Mouse (Mus musculus) embryonic facial prominence, embryonic 10.5 days (tissue): ENCODE results near the gene Dcakd. TPM values are rescaled to one million over a fixed set of nuclear protein-coding genes. Genes with fewer than 3 reads are reported as not detected.

ENCODE experiments used
- DNase-seq: peaks from one replicate; pipeline ENCODE4 v3.0.0-alpha.2; 2017; ENCODE audit warnings: low spot score
- H3K27ac ChIP-seq: fragments of 300-500 bp; sonication (generic); replicated peaks from 2 replicates; pipeline ENCODE4 v1.5.1; 2016; ENCODE audit warnings: mild to moderate bottlenecking
- H3K27me3 ChIP-seq: fragments of 300-500 bp; sonication (generic); replicated peaks from 2 replicates; pipeline ENCODE4 v1.6.1; 2016; ENCODE audit warnings: low read depth, mild to moderate bottlenecking; ENCODE audit not compliant: poor library complexity, severe bottlenecking
- H3K36me3 ChIP-seq: fragments of 300-500 bp; sonication (generic); replicated peaks from 2 replicates; pipeline ENCODE4 v1.6.1; 2016; ENCODE audit warnings: mild to moderate bottlenecking, moderate library complexity
- H3K4me1 ChIP-seq: fragments of 300-500 bp; sonication (generic); 2 replicates; pipeline ENCODE4 v1.6.1; 2016
- H3K4me3 ChIP-seq: fragments of 300-500 bp; sonication (generic); 2 replicates; pipeline ENCODE4 v1.5.1; 2016; ENCODE audit warnings: mild to moderate bottlenecking, moderate library complexity
- H3K9me3 ChIP-seq: fragments of 300-500 bp; sonication (generic); 2 replicates; pipeline ENCODE4 v1.6.1; 2016; ENCODE audit warnings: mild to moderate bottlenecking
- WGBS: fragments of 180-500 bp; shearing (Covaris S2); methylation state at CpG from one replicate; pipeline ENCODE4 v1.1.7; 2016; 5-methylcytosine and 5-hydroxymethylcytosine counted together
- polyA plus RNA-seq: library from polyadenylated mRNA; unstranded; fragments of >200 nt; fragmentation: Nextera tagmentation; extraction: Ambion mirVana; gene quantifications from 2 replicates; pipeline ENCODE4 v1.2.1, GENCODE M21; 2016

Gene Dcakd
- polyA plus RNA-seq, 1 experiment from 2014 or later: 308 TPM

DNA sequence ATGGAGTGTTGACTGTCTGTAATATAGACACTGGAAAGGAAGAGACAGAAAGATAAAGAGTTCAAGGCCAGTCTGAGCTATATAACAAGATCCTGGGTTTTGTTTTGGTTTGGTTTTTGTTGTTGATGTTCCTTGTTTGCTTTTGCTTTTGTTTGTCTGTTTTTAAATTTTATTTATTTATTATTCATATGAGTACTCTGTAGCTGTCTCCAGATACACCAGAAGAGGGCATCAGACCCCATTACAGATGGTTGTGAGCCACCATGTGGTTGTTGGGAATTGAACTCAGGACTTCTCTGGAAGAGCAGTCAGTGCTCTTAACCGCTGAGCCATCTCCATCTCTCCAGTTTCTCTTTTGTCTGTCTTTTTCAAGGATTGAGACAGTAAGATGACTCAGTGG lies 69.3 kb downstream of the Dcakd start:
- Histone ChIP-seq H3K4me1 (peaks cover 19% of the 10 kb centered on the region), H3K36me3 (no peaks in the 10 kb centered on the region), H3K9me3 (no peaks in the 10 kb centered on the region), H3K27ac (no peak overlapping the region), H3K4me3 (no peak overlapping the region), H3K27me3 (peaks cover 56% of the 10 kb centered on the region)
- DNase-seq: no peak
- WGBS: 84% methylated on average over 1 of the region's 1 CpGs

DNA sequence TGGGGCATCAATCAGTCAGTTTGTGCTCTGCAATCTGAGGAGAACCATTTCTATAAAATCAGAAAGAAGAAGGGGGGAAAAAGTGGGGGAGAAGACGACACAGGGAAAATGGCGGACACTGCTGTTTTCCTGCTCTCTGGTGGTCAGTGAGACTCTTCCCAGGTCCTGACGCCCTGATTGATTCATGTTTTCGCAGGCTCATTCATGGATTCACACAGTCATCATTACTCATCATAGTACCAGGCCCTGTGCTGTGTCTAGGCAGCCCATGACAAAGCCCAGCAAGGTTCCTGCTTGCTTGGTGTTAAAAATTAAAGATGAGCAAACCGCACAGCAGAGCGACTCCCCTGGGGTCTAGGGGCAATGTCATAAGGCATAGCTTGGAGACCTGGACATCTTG lies 69.7 kb downstream of the Dcakd start:
- Histone ChIP-seq H3K27me3 (peaks cover 53% of the 10 kb centered on the region), H3K9me3 (no peaks in the 10 kb centered on the region), H3K4me1 (peaks cover 14% of the 10 kb centered on the region), H3K36me3 (no peaks in the 10 kb centered on the region), H3K4me3 (no peak overlapping the region), H3K27ac (no peak overlapping the region)
- WGBS: 92% methylated on average over 6 of the region's 6 CpGs
- no peak for DNase-seq

DNA sequence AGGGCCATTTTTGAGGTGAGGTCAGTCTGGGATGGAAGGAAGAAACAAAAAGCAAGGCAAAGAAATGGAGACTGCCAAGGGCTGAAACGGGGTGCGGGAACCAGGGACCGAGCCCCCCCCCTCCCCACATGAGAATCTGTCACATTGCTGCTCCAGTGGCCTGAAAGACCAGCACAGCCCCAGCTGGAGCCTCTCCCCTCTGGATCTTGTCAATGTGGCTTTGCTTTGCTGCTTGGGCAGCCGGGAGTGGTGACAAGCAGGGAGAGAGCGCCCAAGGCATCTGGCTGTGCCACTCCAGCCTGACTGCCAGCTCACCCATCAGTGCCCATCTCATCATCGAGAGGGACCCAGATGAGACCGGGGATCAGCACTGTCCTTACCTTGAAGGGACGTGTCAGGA lies 70.4 kb downstream of the Dcakd start:
- WGBS: 86% methylated on average over 8 of the region's 8 CpGs
- DNase-seq: no peak
- no peak overlapping the region for H3K4me3 ChIP-seq
- no peaks in the 10 kb centered on the region for H3K36me3 ChIP-seq
- H3K27me3 ChIP-seq: peaks cover 53% of the 10 kb centered on the region
- H3K27ac ChIP-seq: no peak overlapping the region; the same call in 1 of the 2 replicates
- peaks cover 14% of the 10 kb centered on the region for H3K4me1 ChIP-seq
- no peaks in the 10 kb centered on the region for H3K9me3 ChIP-seq

DNA sequence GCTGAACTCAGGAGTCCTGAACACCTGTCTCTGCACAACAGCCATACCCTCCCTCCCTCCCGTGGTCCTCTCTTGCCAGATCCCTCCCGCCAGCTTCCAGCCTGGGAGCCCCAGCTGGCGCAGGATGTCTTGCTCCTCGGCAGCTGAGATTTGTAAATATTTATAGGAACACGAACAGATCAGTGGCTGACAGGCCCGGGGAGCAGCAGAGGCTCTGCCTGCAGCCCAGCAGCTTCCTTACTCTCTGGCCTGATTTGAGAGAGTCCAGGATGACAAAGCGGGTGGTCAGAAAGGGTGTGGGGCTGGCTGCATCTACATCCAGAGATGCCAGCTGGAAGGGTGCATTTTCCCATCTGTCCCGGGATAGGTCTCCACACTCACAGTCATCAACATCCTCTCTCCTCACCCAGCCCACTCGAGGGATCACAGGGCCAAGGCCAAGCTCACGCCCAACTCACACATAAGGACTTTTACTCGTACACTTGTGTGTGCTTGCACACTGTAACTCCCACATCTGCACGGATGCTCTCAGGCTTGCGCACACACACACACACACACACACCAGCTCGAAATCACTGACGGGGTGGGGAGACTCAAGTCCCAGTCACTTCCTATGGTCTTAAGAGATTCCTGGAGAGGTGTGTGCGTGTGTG lies 71.0 kb downstream of the Dcakd start:
- H3K4me3 ChIP-seq: no peak overlapping the region
- H3K36me3 ChIP-seq: no peaks in the 10 kb centered on the region
- no peak for DNase-seq
- 61% methylated on average over 16 of the region's 16 CpGs for WGBS
- H3K27me3 ChIP-seq: peaks cover 55% of the 10 kb centered on the region
- no peak overlapping the region for H3K27ac ChIP-seq
- H3K4me1 ChIP-seq: peaks cover 14% of the 10 kb centered on the region
- no peaks in the 10 kb centered on the region for H3K9me3 ChIP-seq

DNA sequence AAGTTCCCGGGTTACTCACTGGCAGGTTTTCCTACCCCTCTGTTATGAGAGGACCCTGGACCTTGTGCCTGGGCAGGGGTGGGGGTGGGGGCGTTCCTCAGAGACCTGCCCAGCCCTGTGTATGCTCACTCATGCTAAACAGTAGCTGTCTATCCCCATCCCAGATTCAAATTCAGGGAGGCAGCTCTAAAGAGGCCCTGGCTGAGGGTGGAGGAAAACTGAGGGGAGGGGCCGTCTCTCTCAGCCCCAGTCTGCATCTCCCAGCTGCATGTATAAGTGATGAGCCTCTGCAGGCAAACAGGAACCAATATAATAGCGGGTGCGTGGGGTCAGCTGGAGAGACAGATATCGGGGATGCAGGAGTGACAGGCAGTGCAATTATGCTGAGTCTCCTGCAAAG lies 75.2 kb downstream of the Dcakd start:
- Histone ChIP-seq H3K27me3 (peaks cover 89% of the 10 kb centered on the region), H3K36me3 (no peaks in the 10 kb centered on the region), H3K9me3 (no peaks in the 10 kb centered on the region), H3K27ac (no peak overlapping the region), H3K4me1 (peaks cover 25% of the 10 kb centered on the region), H3K4me3 (no peak overlapping the region)
- WGBS: 40% methylated on average over 6 of the region's 6 CpGs
- DNase-seq: no peak

DNA sequence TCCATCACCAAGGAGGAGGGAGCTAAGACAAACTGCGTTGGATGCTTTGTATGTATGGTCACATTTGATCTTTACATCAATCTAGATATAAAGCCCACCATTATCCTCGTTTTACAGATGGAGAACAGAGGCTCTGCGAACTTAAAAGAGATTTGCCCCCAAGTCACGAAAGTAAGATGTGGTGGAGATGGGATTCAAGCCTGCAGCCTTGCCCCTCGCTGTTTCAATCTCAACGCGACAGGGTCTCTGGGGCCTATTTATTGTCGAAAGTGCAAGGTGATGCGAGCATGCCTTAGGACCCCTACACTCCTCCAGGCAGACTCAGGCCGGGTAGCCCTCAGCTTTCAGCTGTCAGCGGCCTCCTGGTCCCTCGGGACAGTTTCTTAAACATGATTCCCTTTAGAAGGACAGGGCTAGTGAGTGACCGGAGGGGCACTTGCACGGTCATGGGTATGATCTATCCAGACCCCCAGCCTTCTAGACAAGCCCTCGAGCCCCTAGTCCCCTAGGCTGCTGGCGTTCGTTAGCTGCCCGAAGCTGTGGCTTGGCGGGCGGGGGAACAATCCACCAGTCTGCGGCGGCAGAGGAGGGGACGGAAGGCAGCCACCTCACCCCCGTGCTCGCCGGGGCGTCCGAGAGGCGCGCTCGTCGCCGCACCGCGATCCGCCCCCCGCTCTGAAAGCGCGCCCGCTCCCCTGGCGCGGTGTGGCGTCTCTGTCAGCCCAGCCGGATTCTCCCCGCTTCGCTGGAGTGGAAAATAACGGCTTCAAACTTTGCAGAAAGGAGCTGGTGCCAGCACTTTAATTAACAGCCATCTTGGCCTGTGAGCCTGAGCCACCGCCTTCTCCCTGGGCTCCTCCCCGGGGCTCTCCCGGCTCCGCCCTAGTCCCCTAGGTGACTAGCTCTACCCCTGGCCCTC lies 79.8 kb downstream of the Dcakd start:
- Histone ChIP-seq H3K4me3 (peak overlapping the region; percentile 60), H3K9me3 (no peaks in the 10 kb centered on the region), H3K27me3 (peaks cover 100% of the 10 kb centered on the region), H3K27ac (peak overlapping the region; percentile 74), H3K4me1 (peaks cover 54% of the 10 kb centered on the region), H3K36me3 (no peaks in the 10 kb centered on the region)
- DNase-seq: peak; percentile 61
- WGBS: under 1% methylated on average over 51 of the region's 51 CpGs

DNA sequence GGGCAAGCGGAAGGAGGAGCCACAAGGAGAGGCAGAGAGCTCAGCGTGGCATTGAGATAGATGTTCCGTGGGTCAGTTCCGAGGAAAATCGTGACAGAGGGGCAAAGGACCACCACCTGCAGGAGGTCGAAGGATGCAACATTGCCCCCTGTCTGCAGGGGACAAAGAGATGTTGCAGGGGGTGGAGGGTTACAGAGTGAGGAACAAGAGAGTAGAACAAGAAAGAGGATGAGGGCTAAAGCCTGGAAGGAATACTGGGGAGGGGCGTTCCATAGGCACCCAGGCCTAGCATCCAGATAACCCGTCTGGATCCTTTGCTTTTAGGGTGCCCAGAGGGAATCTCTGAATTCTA lies 81.2 kb downstream of the Dcakd start:
- H3K9me3 ChIP-seq: no peaks in the 10 kb centered on the region
- DNase-seq: no peak
- WGBS: 5% methylated on average over 8 of the region's 8 CpGs
- H3K27me3 ChIP-seq: peaks cover 100% of the 10 kb centered on the region
- no peak overlapping the region; the same call in 1 of the 2 replicates for H3K27ac ChIP-seq
- peaks cover 47% of the 10 kb centered on the region for H3K4me1 ChIP-seq
- no peaks in the 10 kb centered on the region for H3K36me3 ChIP-seq
- peak overlapping the region; percentile 55 for H3K4me3 ChIP-seq

DNA sequence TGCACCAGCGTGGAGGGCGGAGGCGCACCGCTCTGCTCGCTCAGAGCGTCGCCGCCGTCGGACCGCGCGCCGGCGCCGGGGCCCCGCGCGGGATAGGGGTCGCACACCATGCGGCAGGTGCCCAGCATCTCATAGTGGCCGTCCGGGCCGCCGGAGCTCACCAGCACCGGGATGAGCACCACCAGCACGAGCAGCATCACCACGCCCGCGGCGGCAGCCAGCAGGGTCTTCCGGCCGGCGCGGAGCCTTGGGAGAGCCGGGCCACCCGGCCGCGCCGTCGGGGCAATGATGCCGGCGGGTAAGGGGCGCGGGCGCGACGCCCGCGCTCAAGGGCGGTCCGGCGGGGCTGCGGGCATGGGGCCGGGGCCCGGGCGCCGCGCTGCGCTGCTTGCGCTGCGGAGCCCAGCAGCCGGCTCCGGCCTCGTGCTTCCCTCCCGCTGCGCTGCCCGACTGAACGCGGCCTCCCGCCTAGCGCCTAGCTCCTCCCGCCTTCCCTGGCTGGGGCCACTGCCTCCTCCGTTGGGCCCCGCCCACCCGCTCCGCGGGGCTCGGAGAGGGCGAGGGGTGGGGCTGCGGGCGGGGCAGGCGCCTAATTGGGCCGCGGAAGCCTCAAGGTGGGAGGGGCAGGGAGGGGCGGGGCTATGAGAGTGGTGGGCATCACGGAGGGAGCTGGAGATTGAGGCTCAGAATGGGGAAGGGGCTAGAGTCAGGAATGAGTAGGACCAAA lies 81.7 kb downstream of the Dcakd start, which contains the start of gene C1ql1:
Gene C1ql1, minus strand, starts transcription at position 424 of the 727 bp plus-strand sequence.
- H3K27ac ChIP-seq: peak within 1 kb of the TSS; percentile 78
- peak; percentile 96 for DNase-seq
- H3K36me3 ChIP-seq: no peaks in the 10 kb centered on the region
- peaks cover 47% of the 10 kb centered on the region for H3K4me1 ChIP-seq
- peaks cover 99% of the 10 kb centered on the region for H3K27me3 ChIP-seq
- no peaks in the 10 kb centered on the region for H3K9me3 ChIP-seq
- WGBS: under 1% methylated on average over 87 of the region's 87 CpGs
- peak within 1 kb of the TSS; percentile 55 for H3K4me3 ChIP-seq

DNA sequence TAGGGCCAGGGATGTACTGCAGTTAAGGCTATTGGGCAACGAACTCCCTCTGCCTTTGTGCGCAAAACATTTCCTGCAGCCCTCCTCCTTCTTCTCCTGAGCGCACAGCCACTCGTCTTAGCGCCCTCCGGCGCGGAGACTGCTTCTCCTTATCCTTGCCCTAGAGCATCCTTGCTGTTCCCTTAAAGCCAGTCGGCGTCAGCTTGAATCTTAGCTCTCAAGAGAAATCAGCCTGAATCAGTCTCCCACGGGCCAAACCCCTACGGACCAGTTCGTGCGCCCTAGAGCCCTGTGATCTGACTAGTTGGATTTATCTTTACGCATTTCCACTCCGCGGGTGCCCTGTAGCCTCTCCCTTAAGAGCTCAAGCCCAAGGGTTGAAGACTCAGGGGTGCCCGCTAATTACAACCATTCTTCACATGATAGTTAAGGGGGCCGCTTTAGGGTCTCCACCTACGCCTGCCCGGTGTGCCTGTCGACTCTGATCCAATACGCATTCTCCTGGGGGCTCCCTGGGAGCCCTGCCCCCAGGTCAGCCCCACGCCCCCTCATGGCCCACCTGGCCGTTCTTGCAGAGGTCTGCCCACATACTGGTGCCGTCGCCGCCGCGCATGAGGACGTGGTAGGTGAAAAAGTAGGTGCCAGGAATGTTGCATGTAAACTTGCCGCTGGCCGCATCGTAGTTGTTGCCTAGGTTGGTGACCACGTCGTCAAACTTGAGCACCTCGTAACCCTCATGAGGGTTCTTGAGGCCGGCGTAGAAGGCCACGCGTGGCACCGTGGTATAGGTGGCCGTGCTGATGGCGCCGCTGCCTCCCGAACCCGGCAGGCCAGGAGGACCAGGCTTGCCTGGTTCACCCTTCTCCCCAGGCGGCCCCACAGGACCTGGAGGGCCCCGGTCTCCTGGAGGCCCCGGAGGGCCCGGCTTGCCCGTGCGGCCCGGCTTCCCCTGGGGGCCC lies 82.5 kb downstream of the Dcakd start:
- Histone ChIP-seq H3K27ac (peak overlapping the region; percentile 78; the same call in 1 of the 2 replicates), H3K27me3 (peaks cover 99% of the 10 kb centered on the region), H3K4me3 (peak overlapping the region; percentile 55), H3K9me3 (no peaks in the 10 kb centered on the region), H3K4me1 (peaks cover 47% of the 10 kb centered on the region), H3K36me3 (no peaks in the 10 kb centered on the region)
- peak; percentile 44 for DNase-seq
- 2% methylated on average over 54 of the region's 54 CpGs for WGBS
